Mouse (Mus musculus): ENCODE measurements around the gene Selenoi.
"Not testable (repeated sequence)": the region's sequence is repeated elsewhere in the genome, so short reads cannot be mapped to it uniquely, and the experiment has no call there.

The Selenoi gene

GRCm38 (mm10) chr5:30232271-30232971 lies at the start of gene Selenoi:
Selenoi (plus strand) TSS chr5:30232581.
- peak; percentile 99 for DNase-seq

- DNase-seq, result no peak
Measured at GRCm38 (mm10) chr5:30187687-30188485, 44.5 kb upstream of the Selenoi start.

- DNase-seq, result no peak
Measured at GRCm38 (mm10) chr5:30192452-30192851, 39.9 kb upstream of the Selenoi start.

- no peak for DNase-seq
Measured at GRCm38 (mm10) chr5:30195340-30195739, 37.0 kb upstream of the Selenoi start.

GRCm38 (mm10) chr5:30198257-30198656 lies 34.1 kb upstream of the Selenoi start:
- no peak for DNase-seq

- peak; percentile 18 for DNase-seq
Measured at GRCm38 (mm10) chr5:30201521-30201920, 30.9 kb upstream of the Selenoi start.

GRCm38 (mm10) chr5:30202221-30202620 lies 30.2 kb upstream of the Selenoi start:
- no peak for DNase-seq

GRCm38 (mm10) chr5:30203216-30203885 lies 29.0 kb upstream of the Selenoi start:
- DNase-seq, result no peak

- no peak for DNase-seq
Measured at GRCm38 (mm10) chr5:30204441-30204840, 27.9 kb upstream of the Selenoi start.

- no peak for DNase-seq
Measured at GRCm38 (mm10) chr5:30205034-30205433, 27.3 kb upstream of the Selenoi start.

GRCm38 (mm10) chr5:30205493-30205892 lies 26.9 kb upstream of the Selenoi start, which contains the start of gene Adgrf3:
Adgrf3 (minus strand) TSS chr5:30205722.
- no peak for DNase-seq

GRCm38 (mm10) chr5:30207276-30207675 lies 25.1 kb upstream of the Selenoi start:
- peak; percentile 27 for DNase-seq

- DNase-seq, result not testable (repeated sequence)
Measured at GRCm38 (mm10) chr5:30210758-30211157, 21.6 kb upstream of the Selenoi start.

- peak; percentile 57 for DNase-seq
Measured at GRCm38 (mm10) chr5:30214889-30215288, 17.5 kb upstream of the Selenoi start.

- no peak for DNase-seq
Measured at GRCm38 (mm10) chr5:30215970-30216369, 16.4 kb upstream of the Selenoi start.

- no peak for DNase-seq
Measured at GRCm38 (mm10) chr5:30219715-30220114, 12.7 kb upstream of the Selenoi start.

- DNase-seq, result no peak
Measured at GRCm38 (mm10) chr5:30220666-30221065, 11.7 kb upstream of the Selenoi start.

GRCm38 (mm10) chr5:30222681-30223080 lies 9.7 kb upstream of the Selenoi start:
- DNase-seq, result no peak

- DNase-seq, result peak; percentile 31
Measured at GRCm38 (mm10) chr5:30230901-30231300, 1.5 kb upstream of the Selenoi start.

- no peak for DNase-seq
Measured at GRCm38 (mm10) chr5:30231891-30232270, 500 bp upstream of the Selenoi start.

GRCm38 (mm10) chr5:30233042-30233441 lies 661 bp downstream of the Selenoi start:
- peak; percentile 17 for DNase-seq

GRCm38 (mm10) chr5:30233979-30234378 lies 1.6 kb downstream of the Selenoi start:
- no peak for DNase-seq

- DNase-seq, result no peak
Measured at GRCm38 (mm10) chr5:30235641-30236126, 3.3 kb downstream of the Selenoi start.
